Mouse (Mus musculus) megakaryocyte, embryonic 14.5 days (primary cell): ENCODE data around the gene Atp6v1g2.

Experiments used
- FLI1 ChIP-seq: IDR thresholded peaks from 2 replicates; pipeline ENCODE4 v1.6.1; 2012; ENCODE audit warnings: low read length, inconsistent platforms, mixed read lengths
- GATA1 ChIP-seq: IDR thresholded peaks from 3 replicates; pipeline ENCODE4 v1.6.1; 2012; ENCODE audit warnings: mixed read lengths, low read length, inconsistent platforms, borderline replicate concordance

DNA sequence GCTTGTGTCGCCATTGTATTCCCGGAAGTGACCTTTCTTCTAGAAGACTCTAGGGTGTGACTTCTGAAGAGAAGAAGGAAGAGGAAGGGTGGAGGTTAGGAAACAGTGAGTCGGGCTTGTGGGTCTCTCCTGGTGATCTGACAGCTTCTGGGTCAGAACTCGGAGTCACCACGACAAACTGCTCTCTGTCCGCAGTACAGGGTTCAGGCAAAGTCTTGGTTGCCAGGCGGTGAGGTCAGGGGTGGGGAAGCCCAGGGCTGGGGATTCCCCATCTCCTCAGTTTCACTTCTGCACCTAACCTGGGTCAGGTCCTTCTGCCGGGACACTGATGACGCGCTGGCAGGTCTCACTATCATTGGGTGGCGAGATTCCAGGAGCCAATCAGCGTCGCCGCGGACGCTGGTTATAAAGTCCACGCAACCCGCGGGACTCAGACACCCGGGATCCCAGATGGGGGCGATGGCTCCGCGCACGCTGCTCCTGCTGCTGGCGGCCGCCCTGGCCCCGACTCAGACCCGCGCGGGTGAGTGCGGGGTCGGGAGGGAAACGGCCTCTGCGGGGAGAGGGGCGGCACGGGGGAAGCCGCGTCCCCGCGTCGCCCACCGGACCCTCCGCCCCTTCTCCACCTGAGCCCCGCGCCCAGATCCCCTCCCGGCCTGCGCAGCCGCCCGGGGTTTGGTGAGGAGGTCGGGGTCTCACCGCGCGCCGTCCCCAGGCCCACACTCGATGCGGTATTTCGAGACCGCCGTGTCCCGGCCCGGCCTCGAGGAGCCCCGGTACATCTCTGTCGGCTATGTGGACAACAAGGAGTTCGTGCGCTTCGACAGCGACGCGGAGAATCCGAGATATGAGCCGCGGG is 29.4 kb downstream of the Atp6v1g2 start, which contains the start of gene H2-D1:
- TF ChIP-seq GATA1: no peak
- TF ChIP-seq FLI1: no peak
